Mouse (Mus musculus): Measurements from ENCODE around the gene Rmi2. TPM values are rescaled to one million over a fixed set of nuclear protein-coding genes. Genes with fewer than 3 reads are reported as not detected.
A peak's percentile ranks its signal among the peaks of the same experiment; 100 is the strongest.

Gene Rmi2
- polyA plus RNA-seq, 1 experiment from 2014 or later, result 2.0 TPM

DNA sequence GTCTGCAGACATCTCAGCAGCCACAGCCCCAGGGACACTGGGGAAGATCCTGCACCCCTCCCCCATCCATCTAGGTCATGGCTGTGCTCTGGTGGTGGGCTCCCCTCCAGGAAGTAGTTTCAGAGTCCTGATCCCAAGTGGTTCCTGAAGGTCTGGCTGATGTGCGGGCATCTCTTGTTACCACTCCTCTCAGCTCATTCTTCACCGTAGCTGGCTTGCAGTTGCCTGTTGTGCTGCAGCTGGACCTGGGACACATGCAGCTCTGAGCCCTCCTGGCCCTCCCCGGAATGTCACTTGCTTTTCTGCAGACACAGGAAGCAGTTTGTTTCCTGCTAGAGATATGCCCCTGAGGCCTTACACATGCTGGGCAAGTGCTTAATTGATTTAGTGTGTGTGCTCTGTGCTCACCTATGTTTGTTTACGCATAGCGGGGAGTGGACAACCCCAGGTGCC is 70.8 kb downstream of the Rmi2 start:
- Histone ChIP-seq H3K9me3 (ENCODE audit: control insufficient read depth, low read length) (no peaks in the 10 kb centered on the region), H3K27me3 (replicated peaks; ENCODE audit: control insufficient read depth, insufficient read depth, low read length) (no peaks in the 10 kb centered on the region), H3K36me3 (ENCODE audit: control insufficient read depth, insufficient read depth, low read length) (no peaks in the 10 kb centered on the region), H3K27ac (replicated peaks; ENCODE audit: low read depth, low read length) (no peak overlapping the region), H3K4me2 (ENCODE audit: low read depth, low read length) (no peak overlapping the region), H3K9ac (ENCODE audit: low read depth, low read length) (no peak overlapping the region), H3K4me3 (ENCODE audit: low read depth, low read length) (no peak overlapping the region), H3K4me1 (ENCODE audit: control insufficient read depth, insufficient read depth, low read length) (0 out of 2 replicates have a peak, but pooled peaks cover 6% of the 10 kb centered on the region)
- DNase-seq (ENCODE audit: low spot score) (no peak), ATAC-seq (ENCODE audit: low read depth) (0 out of 2 replicates have a peak, but pooled peaks have one; percentile 11)
- WGBS, result 32% methylated on average over 5 of the region's 5 CpGs

GRCm38 (mm10) chr16:10910541-10910940 is 75.7 kb downstream of the Rmi2 start:
- H3K27me3 ChIP-seq (replicated peaks; ENCODE audit: control insufficient read depth, insufficient read depth, low read length), result no peaks in the 10 kb centered on the region
- H3K9me3 ChIP-seq (ENCODE audit: control insufficient read depth, low read length), result no peaks in the 10 kb centered on the region
- no peak for ATAC-seq (ENCODE audit: low read depth)
- H3K4me2 ChIP-seq (ENCODE audit: low read depth, low read length), result no peak overlapping the region
- H3K9ac ChIP-seq (ENCODE audit: low read depth, low read length), result no peak overlapping the region
- H3K4me1 ChIP-seq (ENCODE audit: control insufficient read depth, insufficient read depth, low read length), result 0 out of 2 replicates have a peak, but pooled peaks cover 4% of the 10 kb centered on the region
- H3K36me3 ChIP-seq (ENCODE audit: control insufficient read depth, insufficient read depth, low read length), result no peaks in the 10 kb centered on the region
- no peak for DNase-seq (ENCODE audit: low spot score)
- 80% methylated on average over 7 of the region's 7 CpGs for WGBS
- no peak overlapping the region for H3K27ac ChIP-seq (replicated peaks; ENCODE audit: low read depth, low read length)
- no peak overlapping the region for H3K4me3 ChIP-seq (ENCODE audit: low read depth, low read length)

- no peak overlapping the region for H3K27ac ChIP-seq (replicated peaks; ENCODE audit: low read depth, low read length)
- WGBS, result 78% methylated on average over 2 of the region's 2 CpGs
- no peaks in the 10 kb centered on the region for H3K4me1 ChIP-seq (ENCODE audit: control insufficient read depth, insufficient read depth, low read length)
- no peak overlapping the region for H3K4me2 ChIP-seq (ENCODE audit: low read depth, low read length)
- ATAC-seq (ENCODE audit: low read depth), result no peak
- H3K9ac ChIP-seq (ENCODE audit: low read depth, low read length), result no peak overlapping the region
- H3K9me3 ChIP-seq (ENCODE audit: control insufficient read depth, low read length), result no peaks in the 10 kb centered on the region
- H3K36me3 ChIP-seq (ENCODE audit: control insufficient read depth, insufficient read depth, low read length), result no peaks in the 10 kb centered on the region
- H3K4me3 ChIP-seq (ENCODE audit: low read depth, low read length), result no peak overlapping the region
- no peak for DNase-seq (ENCODE audit: low spot score)
- H3K27me3 ChIP-seq (replicated peaks; ENCODE audit: control insufficient read depth, insufficient read depth, low read length), result no peaks in the 10 kb centered on the region
Measured at GRCm38 (mm10) chr16:10911061-10911460, 76.2 kb downstream of the Rmi2 start.

DNA sequence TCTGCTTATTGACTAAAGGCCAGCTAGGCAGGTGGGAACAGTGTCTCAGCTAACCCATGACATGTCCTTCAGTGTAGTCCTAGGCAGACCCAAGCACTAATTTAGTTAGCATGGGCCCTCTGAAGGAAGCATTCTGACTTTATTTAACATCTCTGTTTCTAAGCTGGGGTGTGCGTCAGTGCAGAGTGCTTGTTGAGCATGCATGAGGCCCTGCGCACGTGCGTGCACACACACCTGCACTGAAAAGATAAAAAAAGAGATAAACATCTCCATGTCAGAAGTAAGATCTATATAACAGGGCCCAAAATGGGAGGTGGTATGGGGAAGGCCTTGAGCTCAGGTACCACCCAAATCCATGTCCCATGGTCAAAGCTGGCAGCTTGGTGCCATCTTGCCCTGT is 80.2 kb downstream of the Rmi2 start:
- Histone ChIP-seq H3K36me3 (ENCODE audit: control insufficient read depth, insufficient read depth, low read length) (no peaks in the 10 kb centered on the region), H3K27me3 (replicated peaks; ENCODE audit: control insufficient read depth, insufficient read depth, low read length) (no peaks in the 10 kb centered on the region), H3K27ac (replicated peaks; ENCODE audit: low read depth, low read length) (no peak overlapping the region), H3K4me3 (ENCODE audit: low read depth, low read length) (no peak overlapping the region), H3K4me1 (ENCODE audit: control insufficient read depth, insufficient read depth, low read length) (no peaks in the 10 kb centered on the region), H3K9ac (ENCODE audit: low read depth, low read length) (no peak overlapping the region), H3K9me3 (ENCODE audit: control insufficient read depth, low read length) (no peaks in the 10 kb centered on the region), H3K4me2 (ENCODE audit: low read depth, low read length) (no peak overlapping the region)
- 96% methylated on average over 4 of the region's 4 CpGs for WGBS
- DNase-seq (ENCODE audit: low spot score), result no peak
- no peak for ATAC-seq (ENCODE audit: low read depth)

DNA sequence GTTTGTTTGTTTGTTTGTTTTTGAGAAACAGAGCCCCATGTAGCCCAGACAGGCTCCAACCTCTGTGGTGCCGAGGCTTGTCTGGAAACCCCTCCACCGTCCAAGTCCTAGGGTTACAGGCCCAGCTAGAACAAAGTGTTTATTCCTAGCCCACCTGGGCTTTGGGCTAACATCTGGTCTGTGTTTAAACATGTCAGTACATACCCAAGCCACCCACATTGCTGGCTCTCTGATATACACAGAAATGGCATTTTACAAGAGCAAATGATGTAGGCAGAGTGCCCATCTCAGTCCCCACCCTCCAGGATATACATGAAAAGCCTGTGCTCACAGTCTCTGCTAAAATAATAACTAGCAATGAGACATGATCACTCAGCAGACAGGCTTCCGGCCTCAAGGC is 81.4 kb downstream of the Rmi2 start:
- Histone ChIP-seq H3K9ac (ENCODE audit: low read depth, low read length) (no peak overlapping the region), H3K4me1 (ENCODE audit: control insufficient read depth, insufficient read depth, low read length) (no peaks in the 10 kb centered on the region), H3K27ac (replicated peaks; ENCODE audit: low read depth, low read length) (no peak overlapping the region), H3K4me3 (ENCODE audit: low read depth, low read length) (no peak overlapping the region), H3K36me3 (ENCODE audit: control insufficient read depth, insufficient read depth, low read length) (no peaks in the 10 kb centered on the region), H3K4me2 (ENCODE audit: low read depth, low read length) (no peak overlapping the region), H3K27me3 (replicated peaks; ENCODE audit: control insufficient read depth, insufficient read depth, low read length) (no peaks in the 10 kb centered on the region), H3K9me3 (ENCODE audit: control insufficient read depth, low read length) (no peaks in the 10 kb centered on the region)
- DNase-seq (ENCODE audit: low spot score) (peak; percentile 61), ATAC-seq (ENCODE audit: low read depth) (peak; percentile 58)
- 34% methylated on average over 3 of the region's 3 CpGs for WGBS

DNA sequence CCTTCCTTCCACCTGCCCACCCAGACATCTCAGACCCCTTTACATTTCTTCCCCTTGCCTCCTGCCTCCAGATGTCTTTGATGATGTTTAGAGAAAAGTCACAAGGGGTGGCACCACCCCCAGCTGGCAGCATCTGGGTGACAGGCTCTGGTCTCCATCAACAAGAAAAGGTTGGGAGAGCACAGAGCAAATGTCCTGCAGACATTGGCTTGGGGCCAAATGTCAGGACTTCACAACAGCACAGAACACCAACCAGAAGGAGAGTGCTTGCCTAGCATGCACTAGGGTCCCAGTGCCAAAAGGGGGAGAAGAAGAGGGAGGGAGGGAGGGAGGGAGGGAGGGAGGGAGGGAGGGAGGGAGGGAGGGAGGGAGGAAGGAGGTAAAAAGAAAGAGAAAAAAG is 85.0 kb downstream of the Rmi2 start:
- H3K4me3 ChIP-seq (ENCODE audit: low read depth, low read length), result no peak overlapping the region
- ATAC-seq (ENCODE audit: low read depth) (no peak), DNase-seq (ENCODE audit: low spot score) (no peak)
- no peak overlapping the region for H3K27ac ChIP-seq (replicated peaks; ENCODE audit: low read depth, low read length)
- no peaks in the 10 kb centered on the region for H3K4me1 ChIP-seq (ENCODE audit: control insufficient read depth, insufficient read depth, low read length)
- H3K4me2 ChIP-seq (ENCODE audit: low read depth, low read length), result no peak overlapping the region
- H3K9ac ChIP-seq (ENCODE audit: low read depth, low read length), result no peak overlapping the region
- no peaks in the 10 kb centered on the region for H3K9me3 ChIP-seq (ENCODE audit: control insufficient read depth, low read length)
- no peaks in the 10 kb centered on the region for H3K36me3 ChIP-seq (ENCODE audit: control insufficient read depth, insufficient read depth, low read length)
- no peaks in the 10 kb centered on the region for H3K27me3 ChIP-seq (replicated peaks; ENCODE audit: control insufficient read depth, insufficient read depth, low read length)

DNA sequence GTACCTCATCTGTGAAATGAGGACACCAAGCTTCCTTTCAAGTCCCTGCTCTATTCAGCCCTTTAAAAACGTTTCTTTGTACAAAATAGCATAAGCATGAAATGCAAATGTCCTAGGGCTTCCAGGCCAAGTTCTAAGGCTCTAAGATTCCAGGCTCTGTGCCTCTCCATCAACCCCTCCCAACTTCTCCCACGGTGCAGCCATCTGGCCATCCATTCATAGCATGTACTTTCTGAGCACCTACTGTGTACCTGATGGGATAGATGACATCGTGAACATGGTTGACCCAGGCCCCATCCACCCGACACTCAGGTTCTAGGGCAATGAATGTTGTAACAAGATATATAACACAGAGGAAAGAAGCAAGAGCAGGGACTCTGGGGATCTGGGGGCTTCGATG is 88.7 kb downstream of the Rmi2 start:
- 71% methylated on average over 5 of the region's 5 CpGs for WGBS
- no peak overlapping the region for H3K4me3 ChIP-seq (ENCODE audit: low read depth, low read length)
- no peak overlapping the region for H3K4me2 ChIP-seq (ENCODE audit: low read depth, low read length)
- no peak for DNase-seq (ENCODE audit: low spot score)
- no peak overlapping the region for H3K27ac ChIP-seq (replicated peaks; ENCODE audit: low read depth, low read length)
- no peaks in the 10 kb centered on the region for H3K27me3 ChIP-seq (replicated peaks; ENCODE audit: control insufficient read depth, insufficient read depth, low read length)
- no peak for ATAC-seq (ENCODE audit: low read depth)
- H3K9ac ChIP-seq (ENCODE audit: low read depth, low read length), result no peak overlapping the region
- H3K36me3 ChIP-seq (ENCODE audit: control insufficient read depth, insufficient read depth, low read length), result no peaks in the 10 kb centered on the region
- H3K9me3 ChIP-seq (ENCODE audit: control insufficient read depth, low read length), result no peaks in the 10 kb centered on the region
- no peaks in the 10 kb centered on the region for H3K4me1 ChIP-seq (ENCODE audit: control insufficient read depth, insufficient read depth, low read length)

- DNase-seq (ENCODE audit: low spot score) (peak; percentile 80), ATAC-seq (ENCODE audit: low read depth) (peak; percentile 67; the same call in 1 of the 2 replicates)
- Histone ChIP-seq H3K4me1 (ENCODE audit: control insufficient read depth, insufficient read depth, low read length) (no peaks in the 10 kb centered on the region), H3K36me3 (ENCODE audit: control insufficient read depth, insufficient read depth, low read length) (no peaks in the 10 kb centered on the region), H3K4me2 (ENCODE audit: low read depth, low read length) (no peak overlapping the region), H3K9me3 (ENCODE audit: control insufficient read depth, low read length) (0 out of 2 replicates have a peak, but pooled peaks cover 7% of the 10 kb centered on the region), H3K9ac (ENCODE audit: low read depth, low read length) (no peak overlapping the region), H3K27me3 (replicated peaks; ENCODE audit: control insufficient read depth, insufficient read depth, low read length) (no peaks in the 10 kb centered on the region), H3K4me3 (ENCODE audit: low read depth, low read length) (no peak overlapping the region), H3K27ac (replicated peaks; ENCODE audit: low read depth, low read length) (no peak overlapping the region)
- WGBS, result 22% methylated on average over 7 of the region's 7 CpGs
Measured at GRCm38 (mm10) chr16:10925591-10926180, 90.8 kb downstream of the Rmi2 start.

GRCm38 (mm10) chr16:10927026-10927425 is 92.2 kb downstream of the Rmi2 start:
- Histone ChIP-seq H3K36me3 (ENCODE audit: control insufficient read depth, insufficient read depth, low read length) (no peaks in the 10 kb centered on the region), H3K9me3 (ENCODE audit: control insufficient read depth, low read length) (0 out of 2 replicates have a peak, but pooled peaks cover 7% of the 10 kb centered on the region), H3K4me2 (ENCODE audit: low read depth, low read length) (no peak overlapping the region), H3K4me3 (ENCODE audit: low read depth, low read length) (no peak overlapping the region), H3K4me1 (ENCODE audit: control insufficient read depth, insufficient read depth, low read length) (no peaks in the 10 kb centered on the region), H3K27ac (replicated peaks; ENCODE audit: low read depth, low read length) (no peak overlapping the region), H3K27me3 (replicated peaks; ENCODE audit: control insufficient read depth, insufficient read depth, low read length) (no peaks in the 10 kb centered on the region), H3K9ac (ENCODE audit: low read depth, low read length) (no peak overlapping the region)
- 71% methylated on average over 1 of the region's 1 CpGs for WGBS
- no peak for DNase-seq (ENCODE audit: low spot score)
- ATAC-seq (ENCODE audit: low read depth), result no peak

Measured in embryonic facial prominence, embryonic 14.5 days (tissue).